Mouse (Mus musculus) embryonic fibroblast, embryonic 13.5 days (primary cell): ENCODE results near the gene Sptlc3.

Experiments used
- CTCF ChIP-seq: IDR thresholded peaks from 2 replicates; pipeline ENCODE4 v1.5.1; 2011; ENCODE audit warnings: mild to moderate bottlenecking, control low read depth, low read length, moderate library complexity, borderline replicate concordance; ENCODE audit not compliant: insufficient read depth
- POLR2A ChIP-seq: IDR thresholded peaks from 2 replicates; pipeline ENCODE4 v1.6.1; 2011; ENCODE audit warnings: low read depth, mild to moderate bottlenecking, control low read depth, low read length, moderate library complexity

GRCm38 (mm10) chr2:139493836-139494235 is at the start of gene Sptlc3:
- TF ChIP-seq CTCF: no peak
- no peak for TF ChIP-seq POLR2A
